Mouse (Mus musculus) colon, adult 2 months (tissue): ENCODE results near the gene Fggy. TPM values are rescaled to one million over a fixed set of nuclear protein-coding genes. Genes with fewer than 3 reads are reported as not detected.

Experiments used
- polyA plus RNA-seq: library from polyadenylated mRNA; depleted of rRNA; stranded (reverse); fragments of >200 nt; gene quantifications from 2 replicates; pipeline ENCODE4 v1.2.3, GENCODE M21; 2012; rRNA removed

The Fggy gene
- polyA plus RNA-seq, result 4.3 and 5.7 TPM in 2 replicates

GRCm38 (mm10) chr4:95557333-95557956 is at the start of gene Fggy:
Gene Fggy (plus strand): TSS chr4:95557507.

GRCm38 (mm10) chr4:95966928-95967724 is 409.8 kb downstream of the Fggy start, which contains the start of gene Hook1:
Gene Hook1 (plus strand): TSS chr4:95967240.

